Mouse (Mus musculus) adrenal gland, adult 10 weeks (tissue): ENCODE measurements around the gene Vmn1r168. TPM values are rescaled to one million over a fixed set of nuclear protein-coding genes. Genes with fewer than 3 reads are reported as not detected.

Source experiments
- polyA plus RNA-seq: library from polyadenylated mRNA; stranded (reverse); fragments of 350-450 nt; fragmentation: Illumina TruSeq; extraction: RNeasy Lipid Tissue Mini Kit (QIAGEN cat#74804); gene quantifications from one replicate; pipeline ENCODE4 v1.2.3, GENCODE M21; 2014; ENCODE audit warnings: low read depth, low replicate concordance

Gene Vmn1r168
- polyA plus RNA-seq: not detected

DNA sequence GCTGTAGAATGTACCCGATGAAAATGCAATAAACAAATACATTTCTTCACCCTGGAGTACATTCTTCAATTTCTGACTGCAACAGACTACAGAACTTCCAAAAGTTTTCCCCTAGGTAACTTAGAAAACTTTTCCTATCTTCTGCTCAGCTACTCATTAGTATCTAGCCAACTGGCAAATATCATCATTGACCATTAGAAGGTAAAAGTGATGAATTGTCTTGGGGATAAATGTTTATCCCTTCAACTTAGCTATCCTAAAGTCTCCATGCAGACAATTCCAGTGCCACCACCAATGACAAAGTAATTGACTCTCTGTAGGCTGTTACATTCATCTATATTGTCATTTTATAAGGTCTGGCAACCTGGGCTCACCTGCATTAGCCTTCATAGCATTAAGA, at the start of gene Vmn1r168:
TSS of gene Vmn1r168 (plus strand) at position 301 of the 400 bp plus-strand sequence.

DNA sequence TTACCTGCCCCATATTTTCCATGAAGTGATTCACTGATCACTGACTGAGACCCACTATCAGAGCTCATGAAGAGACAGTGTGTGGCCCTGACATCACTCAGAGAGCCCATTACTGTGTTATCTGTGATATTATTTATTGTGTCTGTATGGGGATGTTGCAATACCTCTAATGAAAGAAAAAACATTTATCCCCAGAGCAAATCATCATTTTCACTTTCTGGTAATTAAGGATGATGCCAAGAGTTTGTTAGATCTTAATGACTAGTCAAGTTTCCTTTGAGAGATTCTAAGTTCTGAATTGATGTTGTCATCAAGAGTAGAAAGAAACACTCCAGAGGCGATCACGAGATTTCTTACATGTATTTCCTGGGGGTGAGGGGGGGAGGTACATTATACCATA, 32.4 kb upstream of the Vmn1r168 start, which contains the start of gene Vmn1r167:
TSS of gene Vmn1r167 (minus strand) at position 101 of the 400 bp plus-strand sequence.

DNA sequence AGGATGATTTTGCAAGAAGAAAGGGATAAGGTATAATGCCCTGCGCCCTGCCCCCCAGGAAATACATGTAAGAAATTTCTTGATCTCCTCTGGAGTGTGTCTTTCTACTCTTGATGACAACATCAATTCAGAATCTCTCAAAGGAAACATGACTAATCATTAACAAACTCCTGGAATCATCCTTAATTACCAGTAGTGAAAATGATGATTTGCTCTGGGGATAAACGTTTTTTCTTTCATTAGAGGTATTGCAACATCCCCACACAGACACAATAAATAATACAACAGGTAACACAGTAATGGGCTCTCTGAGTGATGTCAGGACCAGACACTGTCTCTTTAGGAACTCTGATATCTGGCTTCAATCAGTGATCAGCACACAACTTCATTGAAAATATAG, 35.7 kb downstream of the Vmn1r168 start, which contains the start of gene Vmn1r169:
TSS of gene Vmn1r169 (plus strand) at position 301 of the 400 bp plus-strand sequence.

Other genes starting within 250 kb of the Vmn1r168 start
- gene Nlrp4e, start 238.5 kb upstream of the Vmn1r168 start, polyA plus RNA-seq: not detected
- not detected for gene Nlrp5, start 153.8 kb upstream of the Vmn1r168 start, polyA plus RNA-seq
- gene Vmn1r167, start 32.5 kb upstream of the Vmn1r168 start, polyA plus RNA-seq: not detected
- not detected for gene Vmn1r169, start 35.8 kb downstream of the Vmn1r168 start, polyA plus RNA-seq
- not detected for gene Vmn1r170, start 66.4 kb downstream of the Vmn1r168 start, polyA plus RNA-seq
- gene Vmn1r171, start 91.0 kb downstream of the Vmn1r168 start, polyA plus RNA-seq: not detected
- not detected for gene Vmn1r172, start 118.6 kb downstream of the Vmn1r168 start, polyA plus RNA-seq
- gene Vmn1r173, start 161.0 kb downstream of the Vmn1r168 start, polyA plus RNA-seq: not detected
- gene Vmn1r174, start 212.5 kb downstream of the Vmn1r168 start, polyA plus RNA-seq: not detected